Mouse (Mus musculus): ENCODE measurements around the gene Glt6d1.
"Not testable (repeated sequence)": the region's sequence is repeated elsewhere in the genome, so short reads cannot be mapped to it uniquely, and the experiment has no call there.

Gene Glt6d1

GRCm38 (mm10) chr2:25815748-25816147 is at the start of gene Glt6d1:
Gene Glt6d1, minus strand, starts transcription at chr2:25815848.
- DNase-seq (ENCODE audit: low spot score), result not testable (repeated sequence)

- DNase-seq (ENCODE audit: low spot score), result peak; percentile 59
These were observed 49.8 kb upstream of the Glt6d1 start for GRCm38 (mm10) chr2:25865412-25865811.

DNA sequence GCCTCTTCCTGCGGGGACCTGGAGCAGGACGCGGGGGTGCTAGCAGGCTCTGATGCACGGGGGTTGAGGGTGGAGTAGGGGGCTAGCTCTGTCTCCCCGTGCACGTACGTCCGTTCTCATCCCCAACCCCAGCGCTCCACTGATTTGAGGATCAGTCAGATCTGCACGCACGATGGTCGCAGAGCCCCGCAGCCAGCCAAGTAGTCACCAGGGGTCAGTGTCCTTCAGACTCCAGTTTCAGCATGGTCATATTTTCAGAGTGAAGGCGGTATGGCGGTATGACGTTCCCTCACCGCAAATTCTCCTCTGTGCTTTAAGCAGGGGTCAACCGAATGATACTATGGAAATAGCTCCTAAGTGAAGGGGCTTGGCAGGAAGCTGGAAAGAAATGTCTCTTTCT is 48.6 kb upstream of the Glt6d1 start:
- DNase-seq (ENCODE audit: low spot score), result no peak

- DNase-seq (ENCODE audit: low spot score), result peak; percentile 88
These were observed 47.9 kb upstream of the Glt6d1 start, which contains the start of gene Kcnt1 for GRCm38 (mm10) chr2:25863337-25864131. Gene Kcnt1, plus strand, starts transcription at chr2:25863734.

DNA sequence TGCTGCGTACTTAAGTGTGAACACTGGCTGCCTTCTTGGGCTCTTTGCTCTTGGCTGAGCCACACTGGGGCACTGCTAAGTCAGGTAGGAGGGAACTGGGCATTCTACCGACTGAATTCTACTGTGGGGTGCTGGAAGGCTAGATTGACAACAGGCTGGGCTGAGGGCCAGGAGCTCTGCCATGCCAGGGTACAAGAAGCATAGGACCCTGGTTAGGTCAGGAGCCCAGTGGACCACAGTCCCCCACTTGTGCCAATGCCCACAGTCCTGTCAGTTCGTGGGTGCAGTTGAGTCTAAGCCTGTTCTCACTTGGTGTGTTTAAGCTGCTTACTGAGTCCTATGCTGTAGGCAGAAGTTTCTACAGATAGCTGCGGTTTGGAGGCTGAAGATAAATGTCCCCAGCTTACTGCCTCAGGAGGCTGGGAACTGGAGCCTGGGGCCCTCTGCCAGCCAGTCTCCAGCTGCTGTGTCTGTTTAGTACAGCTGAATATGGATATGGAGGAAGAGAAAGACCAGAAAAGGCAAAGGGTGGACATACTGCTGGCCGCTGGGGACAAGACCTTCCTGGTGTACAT is 47.1 kb upstream of the Glt6d1 start:
- no peak for DNase-seq (ENCODE audit: low spot score)

DNA sequence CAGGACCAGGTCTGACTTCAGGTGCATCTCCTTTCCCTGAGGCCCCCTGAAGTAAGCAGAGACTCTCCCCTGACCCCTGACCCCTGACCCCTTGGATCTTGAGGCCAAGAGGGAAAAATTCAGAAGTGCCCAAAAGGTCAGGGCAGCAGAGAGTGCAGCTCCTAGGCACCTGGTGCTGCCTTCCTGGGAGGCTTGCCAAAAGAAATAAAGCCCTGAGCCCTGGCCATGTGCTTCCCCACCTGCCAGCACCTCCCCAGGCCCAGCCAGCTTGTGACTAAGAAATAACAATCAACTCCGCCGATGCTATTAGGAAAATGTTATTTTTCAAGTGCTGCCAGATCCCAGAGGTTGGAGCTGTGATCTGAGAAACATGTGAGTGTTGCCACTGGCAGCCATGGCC is 46.4 kb upstream of the Glt6d1 start:
- no peak for DNase-seq (ENCODE audit: low spot score)

DNA sequence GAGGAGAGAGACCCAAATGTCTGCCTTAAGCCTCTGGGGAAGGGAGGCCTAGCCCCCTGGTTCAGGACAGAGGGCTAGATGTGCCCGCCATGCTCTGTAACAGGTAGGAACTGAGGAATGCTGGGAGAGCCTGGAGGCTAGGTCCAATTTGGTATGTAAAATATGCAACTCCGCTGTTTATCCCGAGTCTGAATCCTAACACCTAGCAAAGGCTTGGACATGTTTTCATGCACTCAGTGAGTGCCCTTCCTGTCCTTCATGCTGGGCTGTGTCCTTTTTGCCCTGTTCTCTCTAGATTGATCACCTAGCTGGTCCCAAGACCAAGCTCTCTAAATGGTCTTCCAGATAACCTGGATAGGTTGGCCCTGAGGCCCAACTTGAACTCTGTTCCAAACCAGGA is 44.2 kb upstream of the Glt6d1 start:
- no peak for DNase-seq (ENCODE audit: low spot score)

- no peak for DNase-seq (ENCODE audit: low spot score)
These were observed 38.4 kb upstream of the Glt6d1 start for GRCm38 (mm10) chr2:25853998-25854397.

DNA sequence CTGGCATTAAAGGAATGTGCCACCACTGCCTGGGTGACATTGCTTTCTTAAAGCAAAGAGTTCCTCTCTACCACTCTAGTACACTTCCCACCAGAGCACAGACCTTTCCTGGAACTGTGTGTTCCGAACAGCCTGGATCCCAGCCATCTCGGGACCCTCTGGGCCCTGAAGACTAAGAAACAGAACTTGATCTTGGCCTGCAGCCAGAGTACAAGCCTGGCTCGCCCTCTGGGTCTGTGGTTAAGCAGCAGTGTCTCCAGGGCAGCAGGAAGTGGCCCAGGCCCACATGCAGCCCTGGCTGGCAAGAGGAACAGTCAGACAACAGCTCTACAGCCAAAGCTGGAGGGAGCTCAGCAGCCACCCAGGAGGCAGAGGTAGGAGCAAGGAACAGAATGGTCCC is 37.0 kb upstream of the Glt6d1 start:
- DNase-seq (ENCODE audit: low spot score), result peak; percentile 82

- peak; percentile 89 for DNase-seq (ENCODE audit: low spot score)
These were observed 34.7 kb upstream of the Glt6d1 start for GRCm38 (mm10) chr2:25850330-25850729.

GRCm38 (mm10) chr2:25847226-25847625 is 31.6 kb upstream of the Glt6d1 start, which contains the start of gene Sohlh1:
Gene Sohlh1, minus strand, starts transcription at chr2:25847248.
- peak; percentile 70 for DNase-seq (ENCODE audit: low spot score)

GRCm38 (mm10) chr2:25846516-25846915 is 30.9 kb upstream of the Glt6d1 start:
- DNase-seq (ENCODE audit: low spot score), result peak; percentile 64

GRCm38 (mm10) chr2:25844097-25844496 is 28.4 kb upstream of the Glt6d1 start:
- no peak for DNase-seq (ENCODE audit: low spot score)

DNA sequence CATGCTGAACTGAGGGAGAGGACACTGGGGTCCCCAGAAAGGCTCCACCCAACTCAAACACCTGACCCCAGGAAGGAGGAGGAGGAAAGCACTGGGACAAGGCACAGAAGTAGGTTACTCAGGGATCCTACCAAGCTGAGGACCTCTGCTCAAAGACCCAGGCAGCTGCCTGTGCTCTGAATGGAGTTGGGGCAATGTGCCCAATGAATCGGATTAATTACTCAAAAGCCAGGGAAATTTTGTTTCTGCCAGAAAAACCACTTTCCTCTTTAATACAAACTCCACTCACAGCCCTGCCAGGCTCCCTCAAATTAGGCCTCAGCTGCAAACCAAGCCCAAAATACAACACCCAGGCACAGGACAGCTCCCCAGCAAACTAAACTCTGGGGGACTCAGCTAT is 27.1 kb upstream of the Glt6d1 start:
- DNase-seq (ENCODE audit: low spot score), result no peak

DNA sequence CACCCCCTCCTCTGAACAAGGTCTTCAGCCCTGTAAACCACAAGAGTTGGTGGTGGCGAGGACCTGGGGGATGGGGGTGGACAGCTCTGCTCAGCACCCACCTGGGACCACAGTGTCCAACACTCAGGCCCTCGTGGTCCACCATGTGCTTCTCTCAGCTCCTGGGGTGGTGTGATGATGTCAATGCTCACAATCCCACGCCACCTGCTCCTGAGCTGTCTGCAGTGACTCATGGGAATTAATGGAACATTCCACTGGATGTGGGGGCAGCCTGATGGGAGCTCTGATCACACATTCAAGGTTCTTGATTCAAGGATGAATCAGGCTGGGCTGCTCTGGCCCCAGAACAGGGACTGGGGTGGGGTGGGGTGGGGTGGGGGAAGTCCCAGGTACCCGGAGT is 26.5 kb upstream of the Glt6d1 start:
- no peak for DNase-seq (ENCODE audit: low spot score)

DNA sequence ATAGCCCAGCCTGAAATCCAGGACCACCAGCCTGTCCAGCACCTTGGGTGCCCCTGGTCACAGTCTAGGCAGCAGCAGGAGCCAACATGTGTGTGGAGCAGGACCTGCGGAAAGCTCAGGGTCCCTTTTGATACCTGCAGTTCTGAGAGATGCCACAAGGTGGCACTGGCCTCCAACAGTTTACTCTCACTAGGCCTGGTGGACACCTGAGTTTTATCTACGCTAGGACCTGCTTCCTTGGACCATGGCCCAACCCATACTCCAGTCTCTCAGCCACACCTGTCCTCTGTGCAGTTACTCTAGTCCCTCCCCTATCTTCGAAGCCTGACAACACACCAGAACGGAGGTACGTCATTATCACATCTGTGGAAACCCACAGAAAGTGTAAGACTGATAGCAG is 20.6 kb upstream of the Glt6d1 start:
- DNase-seq (ENCODE audit: low spot score), result peak; percentile 89

GRCm38 (mm10) chr2:25830786-25831185 is 15.1 kb upstream of the Glt6d1 start:
- no peak for DNase-seq (ENCODE audit: low spot score)

DNA sequence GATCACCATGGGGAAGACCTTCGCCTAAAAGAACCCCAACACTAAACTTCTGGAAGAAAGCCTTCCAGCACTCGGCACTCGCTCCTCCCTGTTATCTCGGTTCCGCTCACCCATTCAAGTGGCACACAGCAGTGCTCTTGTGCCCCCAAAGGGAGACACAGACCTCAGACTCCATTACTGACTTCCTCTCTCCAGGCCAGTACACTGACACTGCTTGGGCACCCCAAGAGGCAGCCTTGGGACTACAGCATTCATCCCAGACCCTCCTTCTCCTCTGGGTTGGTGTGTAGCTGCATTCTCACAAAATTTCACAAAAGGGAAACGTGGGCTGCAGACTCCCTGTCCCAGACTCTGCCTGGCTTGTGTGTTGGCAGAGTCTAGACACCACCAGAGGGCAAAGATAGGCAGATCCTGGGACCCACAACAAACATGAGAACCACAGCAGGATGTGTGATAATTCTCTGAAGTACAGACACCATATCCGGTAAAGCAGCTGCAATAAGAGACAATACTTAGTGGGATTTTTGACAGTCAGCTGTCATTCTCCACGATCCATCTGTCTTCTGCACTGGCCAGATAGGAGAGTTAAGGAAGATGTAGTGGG is 12.8 kb upstream of the Glt6d1 start:
- no peak for DNase-seq (ENCODE audit: low spot score)

DNA sequence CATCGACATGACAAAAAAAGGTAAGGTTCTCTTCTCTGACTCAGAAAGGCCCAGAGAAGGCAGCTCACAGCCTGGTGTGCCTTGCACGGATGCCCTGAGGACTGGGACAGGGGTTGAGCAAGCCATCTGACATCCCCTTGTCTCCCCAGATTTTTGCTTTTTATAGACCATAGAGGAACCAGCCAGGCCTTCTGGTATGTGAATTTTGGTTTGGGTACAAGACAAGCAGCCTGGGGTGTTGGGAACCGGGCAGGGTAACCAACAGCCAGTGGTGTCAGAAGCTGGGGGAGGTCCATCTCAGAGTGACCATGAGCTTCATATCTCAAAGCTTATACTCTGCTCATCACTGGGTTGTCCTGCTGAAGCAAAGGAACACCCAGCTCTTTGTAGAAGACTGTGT is 9.1 kb upstream of the Glt6d1 start:
- DNase-seq (ENCODE audit: low spot score), result peak; percentile 29

GRCm38 (mm10) chr2:25822806-25823205 is 7.2 kb upstream of the Glt6d1 start, which contains the start of gene Lcn9:
Gene Lcn9, plus strand, starts transcription at chr2:25823153.
- peak; percentile 50 for DNase-seq (ENCODE audit: low spot score)

- peak; percentile 34 for DNase-seq (ENCODE audit: low spot score)
These were observed 2.3 kb downstream of the Glt6d1 start for GRCm38 (mm10) chr2:25813364-25813763.

DNA sequence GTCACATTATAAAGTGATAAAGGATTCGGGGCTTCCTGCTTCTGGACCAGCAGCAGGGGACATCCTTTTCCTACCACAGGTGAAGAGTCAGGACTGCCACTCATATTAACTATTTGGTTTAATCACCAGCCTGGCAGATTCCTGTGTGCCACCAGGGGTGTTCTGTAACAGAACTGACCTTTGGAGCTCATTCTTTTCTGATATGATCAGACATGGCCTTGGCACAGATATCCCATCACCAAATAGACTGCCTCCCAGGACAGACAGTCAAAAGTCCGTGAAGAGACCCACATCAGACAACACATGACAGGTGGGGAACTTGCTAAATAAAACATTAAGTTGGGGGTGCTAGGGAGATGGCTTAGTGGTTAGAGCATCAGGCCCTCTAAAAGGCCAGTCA is 3.9 kb downstream of the Glt6d1 start:
- DNase-seq (ENCODE audit: low spot score), result peak; percentile 17

- peak; percentile 35 for DNase-seq (ENCODE audit: low spot score)
These were observed 17.6 kb downstream of the Glt6d1 start for GRCm38 (mm10) chr2:25798065-25798464.
